Mouse (Mus musculus) left cerebral cortex, adult 11 months (tissue): ENCODE data around the gene Ak9.

Experiments used
- DNase-seq: peaks from one replicate; pipeline ENCODE4 v3.0.0; 2022; ENCODE audit warnings: low spot score

Gene Ak9

DNA sequence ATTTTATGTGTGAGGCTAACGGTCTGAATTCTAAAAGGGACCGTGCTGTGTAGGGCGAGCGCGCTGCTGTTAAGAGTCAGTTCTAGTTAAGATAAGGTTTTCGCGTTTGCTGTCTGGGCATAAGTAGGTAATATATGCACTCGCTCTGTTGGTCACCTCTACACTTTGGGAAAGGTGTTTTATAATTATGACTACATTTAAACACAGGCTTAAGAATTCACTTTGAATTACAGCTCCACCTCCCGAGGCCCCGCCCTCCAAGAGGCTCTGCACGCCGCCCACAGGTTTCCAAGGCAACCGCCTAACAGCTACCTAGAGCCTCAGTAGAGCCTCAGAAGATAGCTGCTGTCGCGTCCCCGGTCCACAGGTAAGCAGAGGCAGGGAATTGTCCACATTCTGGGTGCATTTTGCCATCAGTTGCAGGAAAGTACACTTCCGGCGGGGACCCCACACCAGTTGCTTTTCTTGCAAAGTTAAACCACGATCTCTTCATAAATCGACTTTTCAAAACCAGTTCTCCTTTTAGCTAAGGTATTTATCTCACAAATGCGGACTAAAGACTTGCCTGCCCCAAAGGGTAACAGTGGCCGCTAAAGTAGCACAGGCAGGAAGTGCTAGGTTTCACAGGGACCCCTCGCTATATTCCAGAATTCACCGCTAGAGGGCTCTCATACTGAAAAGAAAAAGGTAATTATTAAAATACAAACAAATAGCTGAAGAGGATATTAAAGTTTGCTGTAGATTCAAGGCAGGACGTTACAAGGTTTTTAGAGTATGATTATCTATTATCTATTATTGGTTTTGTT, at the start of gene Ak9:
Ak9 (plus strand) TSS at position 342 of the 806 bp plus-strand sequence.
- peak; percentile 76 for DNase-seq

DNA sequence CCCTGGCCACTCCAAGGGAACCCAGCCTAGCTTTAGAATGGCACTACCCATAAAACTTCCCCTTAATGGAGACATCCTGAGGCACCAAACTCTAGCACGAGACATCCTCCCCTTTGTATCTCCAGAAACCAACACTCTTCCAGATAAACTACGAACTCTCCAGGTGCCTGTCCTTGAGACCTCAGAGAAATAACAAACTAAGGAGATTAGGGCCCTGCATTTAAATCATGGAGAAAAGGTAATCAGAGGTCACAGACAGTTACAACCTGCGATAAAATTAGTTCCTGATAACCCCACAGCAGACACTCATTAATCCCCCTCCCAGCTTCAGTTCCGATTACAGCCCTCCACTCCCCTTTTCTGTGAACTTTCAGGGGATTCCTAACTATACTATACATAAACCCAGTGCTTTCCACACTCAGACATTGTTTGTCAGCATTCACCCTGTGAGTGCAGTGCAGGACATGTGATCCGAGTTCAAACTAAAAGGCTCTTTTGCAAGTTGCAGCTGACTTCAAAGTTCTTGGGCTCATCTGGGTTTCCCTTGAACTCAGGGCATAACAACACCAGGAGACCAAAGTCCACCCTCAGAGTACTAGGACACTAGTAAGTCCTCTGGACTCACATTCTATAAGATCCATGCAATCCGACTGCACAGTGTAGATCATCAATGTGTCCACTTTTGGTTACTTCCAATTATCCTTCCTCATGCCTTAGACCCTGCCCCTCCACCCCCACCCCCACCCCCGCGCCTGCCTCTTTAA, 43.4 kb upstream of the Ak9 start:
- DNase-seq = no peak

DNA sequence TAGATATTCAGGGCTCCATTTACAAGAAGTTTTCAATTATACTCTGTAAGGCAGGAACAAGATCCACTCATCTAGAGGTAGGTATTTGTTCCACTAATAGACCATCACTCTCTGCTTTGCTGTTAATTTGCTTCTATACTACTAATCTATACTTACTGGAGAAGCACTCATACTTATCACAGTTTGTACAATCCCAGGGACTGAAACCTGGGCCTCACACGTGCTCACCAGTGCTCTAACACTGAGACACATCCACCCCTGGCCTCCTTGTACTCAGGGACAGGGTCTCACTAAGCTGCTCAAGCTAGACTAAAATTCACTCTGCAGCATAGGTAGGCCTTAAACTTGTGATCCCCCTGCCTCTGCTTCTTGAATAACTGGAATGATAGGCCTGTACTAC, 42.6 kb upstream of the Ak9 start:
- DNase-seq = no peak

DNA sequence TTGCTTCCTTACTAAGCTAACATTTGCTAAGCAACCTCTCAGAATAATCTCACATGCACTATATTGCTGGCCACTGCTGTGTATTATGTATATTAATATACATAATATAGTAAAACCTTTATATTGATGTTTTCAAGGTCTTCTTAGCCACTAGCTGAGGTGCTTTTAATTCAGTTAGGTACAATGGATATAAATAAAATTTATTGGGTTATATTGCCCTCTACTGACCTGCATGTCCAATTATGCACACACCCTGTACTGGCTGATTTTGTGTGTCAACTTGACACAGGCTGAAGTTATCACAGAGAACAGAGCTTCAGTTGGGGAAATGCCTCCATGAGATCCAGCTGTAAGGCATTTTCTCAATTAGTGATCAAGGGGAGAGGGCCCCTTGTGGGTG, 41.9 kb upstream of the Ak9 start:
- DNase-seq = no peak

DNA sequence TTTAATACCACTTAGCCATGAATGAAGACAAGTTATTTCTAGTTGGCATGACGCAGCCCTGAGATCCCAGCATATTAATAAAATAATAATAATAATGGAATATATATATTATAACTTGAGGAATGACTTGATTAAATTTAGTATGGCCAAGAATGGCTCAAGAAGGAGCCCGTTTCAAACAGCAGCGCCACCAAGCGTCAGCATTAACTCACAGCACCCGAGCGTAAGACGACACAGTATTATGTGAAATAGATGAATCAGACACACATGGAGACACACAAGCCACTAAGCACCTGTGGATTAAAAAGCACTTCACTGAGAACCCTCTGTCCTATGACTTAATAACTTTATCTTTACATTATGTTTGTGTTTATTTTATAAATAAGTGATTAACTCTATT, 31.9 kb upstream of the Ak9 start:
- no peak for DNase-seq

DNA sequence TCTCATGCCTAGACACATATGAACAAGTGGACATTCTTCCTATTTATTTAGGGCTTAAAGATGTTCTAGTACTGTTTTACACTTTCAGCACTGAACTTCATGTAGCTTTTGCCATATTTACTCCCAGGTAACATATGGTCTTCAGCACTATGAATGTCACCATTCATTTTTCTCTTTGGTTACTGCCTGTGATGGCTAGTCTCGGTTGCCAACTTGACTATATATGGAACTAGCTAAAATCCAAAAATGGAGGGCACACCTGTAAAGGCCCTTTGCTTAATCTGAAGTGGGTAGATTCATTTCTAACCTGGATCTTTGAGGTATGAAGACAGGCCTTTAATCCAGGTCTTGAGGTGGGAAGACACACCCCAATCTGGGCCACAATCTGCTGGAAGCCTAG, 28.9 kb upstream of the Ak9 start:
- DNase-seq = no peak

DNA sequence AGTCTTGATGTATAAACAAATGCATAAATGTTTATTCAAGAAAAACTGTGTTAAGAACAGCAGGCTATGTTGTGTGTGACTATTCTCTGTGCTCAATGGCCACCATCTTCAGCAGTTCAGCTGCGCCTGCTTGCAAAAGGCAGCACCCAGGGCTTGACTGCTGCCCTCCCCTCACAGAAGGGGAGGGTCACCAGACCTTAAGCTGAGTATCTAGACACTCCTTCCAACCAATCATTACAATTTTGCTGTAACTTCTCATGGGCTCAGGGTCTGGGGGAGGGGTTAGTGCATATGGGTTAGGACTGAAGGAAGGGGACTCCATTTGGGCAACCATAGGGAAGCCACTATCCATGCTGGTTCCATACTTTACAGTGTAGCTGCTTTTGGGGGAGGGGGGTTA, 25.0 kb upstream of the Ak9 start:
- DNase-seq = no peak

DNA sequence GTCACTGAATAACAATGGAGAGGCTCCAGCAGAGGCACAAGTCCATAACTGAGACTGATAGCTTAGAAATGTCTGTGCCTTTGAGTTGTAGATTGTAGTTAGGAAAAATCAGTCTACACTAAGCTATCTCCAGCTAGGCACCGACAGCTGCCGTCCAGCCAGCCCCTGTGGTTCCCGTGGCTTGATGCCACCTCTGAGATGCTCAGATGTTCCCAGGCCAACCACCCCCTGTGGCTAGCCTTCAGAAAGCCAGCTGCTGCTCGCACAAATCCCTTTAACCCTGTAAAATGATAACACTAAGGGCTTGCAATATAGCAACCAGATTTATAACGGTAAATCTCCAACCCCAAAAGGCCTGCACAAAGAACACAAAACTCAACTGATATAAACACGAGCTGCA, 23.6 kb upstream of the Ak9 start:
- DNase-seq = no peak

DNA sequence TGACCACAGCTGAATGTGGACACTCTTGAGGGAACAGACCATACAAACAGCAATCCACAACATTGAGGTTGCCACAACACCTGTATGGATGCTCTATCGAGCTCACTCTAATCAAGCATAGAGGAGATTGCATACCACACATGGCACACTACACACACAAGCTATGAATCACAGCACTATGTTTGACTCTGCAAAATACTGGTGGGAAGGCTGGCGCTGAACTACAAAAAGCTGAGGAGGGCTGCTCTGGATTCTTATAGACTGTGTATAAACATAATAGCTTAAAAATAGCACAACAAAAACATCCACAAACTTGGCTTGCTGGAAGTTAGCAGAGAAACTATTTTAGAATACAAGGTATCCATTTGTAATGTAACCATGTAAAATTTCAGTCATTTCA, 23.0 kb upstream of the Ak9 start:
- DNase-seq = no peak

DNA sequence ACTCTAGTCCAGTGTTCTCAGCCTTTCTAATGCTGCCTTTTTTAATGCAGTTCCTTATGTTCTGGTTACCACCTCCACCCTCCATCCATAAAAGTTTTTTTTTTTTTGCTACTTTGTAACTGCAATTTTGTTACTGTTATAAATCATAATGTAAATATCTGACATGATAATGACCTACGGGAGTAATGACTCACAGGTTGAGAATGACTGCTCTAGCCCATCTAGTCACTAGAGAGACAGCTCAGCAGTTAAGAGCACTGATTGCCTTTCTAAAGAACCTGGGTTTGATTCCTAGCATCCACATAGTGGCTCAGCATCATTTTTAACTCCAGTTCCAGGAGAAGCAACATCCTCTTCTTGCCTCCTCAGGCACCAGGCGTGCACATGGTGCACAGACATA, 21.7 kb upstream of the Ak9 start:
- DNase-seq = no peak

DNA sequence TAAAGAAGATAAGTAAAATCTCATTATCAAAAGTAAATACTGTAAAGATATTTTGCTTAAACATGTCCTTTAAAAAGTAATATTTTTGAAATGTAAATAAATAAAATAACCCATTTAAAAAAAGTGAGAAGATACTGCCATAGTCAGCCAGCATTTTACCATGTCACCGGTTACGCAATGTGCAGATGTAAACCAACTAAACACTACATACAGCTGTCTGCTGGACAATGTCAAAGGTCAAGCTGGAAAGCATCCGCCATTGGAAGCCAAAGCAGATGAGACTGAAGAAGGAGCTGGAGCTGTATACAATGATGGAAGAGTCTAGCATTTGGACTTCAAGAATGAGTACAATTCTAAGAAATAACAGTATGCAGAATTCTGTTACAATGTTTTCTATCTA, 16.2 kb upstream of the Ak9 start:
- DNase-seq = no peak

DNA sequence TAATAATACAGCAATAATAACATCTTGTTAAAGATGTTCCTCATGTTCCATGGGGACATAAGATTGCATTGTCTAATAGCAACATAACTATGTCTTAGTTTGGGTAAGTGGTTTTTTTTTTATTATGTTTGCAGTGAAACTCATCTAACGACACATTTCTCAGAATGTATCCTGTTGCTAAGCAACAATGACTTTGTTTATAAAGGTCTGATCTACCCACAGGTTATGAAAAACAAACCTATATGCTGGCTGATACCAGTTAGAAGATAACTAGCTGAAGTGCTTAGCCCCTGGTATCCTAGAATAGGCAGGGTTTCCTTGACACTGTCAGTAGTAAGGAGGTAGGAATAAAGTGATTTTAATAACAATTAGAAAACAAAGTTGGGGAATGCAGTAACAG, 15.7 kb upstream of the Ak9 start:
- no peak for DNase-seq

DNA sequence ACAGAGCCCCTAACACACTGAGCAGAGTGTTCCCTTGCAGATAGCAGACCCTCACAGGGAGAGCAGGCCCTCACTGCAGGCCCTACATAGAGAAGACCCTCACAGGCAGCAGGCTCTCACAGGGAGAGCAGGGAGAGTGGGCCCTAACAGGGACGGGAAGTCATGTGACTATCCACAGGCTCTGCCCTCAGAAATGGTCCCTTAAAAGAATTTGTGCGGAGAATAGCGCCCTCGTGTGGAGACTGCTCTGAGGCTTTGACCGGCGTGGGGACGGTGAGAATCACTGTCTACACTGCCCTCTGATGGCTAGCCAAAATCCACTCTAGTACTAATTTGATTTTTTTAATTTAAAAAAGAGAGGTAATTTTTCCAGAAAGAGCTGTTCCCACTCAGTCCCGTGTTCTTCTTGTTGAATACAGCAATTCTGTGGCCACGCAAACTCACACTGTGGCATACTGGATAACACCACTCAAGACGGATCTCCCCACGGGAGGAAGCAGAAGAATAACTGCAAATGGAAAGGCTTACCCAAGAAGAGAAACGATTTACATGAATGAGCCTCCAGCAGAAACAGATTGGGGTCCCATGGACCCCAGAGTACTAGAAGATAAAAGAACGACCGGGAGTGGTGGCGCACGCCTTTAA, 14.9 kb upstream of the Ak9 start:
- peak; percentile 76 for DNase-seq

DNA sequence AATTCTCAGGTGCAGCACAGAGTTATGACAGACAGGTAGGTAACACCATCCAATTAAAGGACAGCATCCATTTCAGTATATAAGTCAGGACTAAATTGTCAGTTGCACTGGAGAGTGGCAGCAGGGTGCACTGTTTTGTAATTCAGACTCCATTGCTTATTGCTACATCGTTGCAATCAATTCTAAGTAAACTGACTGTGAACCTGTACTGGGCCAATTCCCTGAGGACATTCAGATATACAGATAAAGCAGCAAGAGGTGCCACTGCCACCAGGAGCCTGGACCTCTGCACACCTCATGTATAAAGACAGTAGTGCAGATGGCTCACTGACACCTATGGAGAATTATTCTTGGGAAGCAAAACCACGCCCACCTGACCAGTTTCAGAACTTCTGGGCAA, 12.8 kb upstream of the Ak9 start:
- no peak for DNase-seq

DNA sequence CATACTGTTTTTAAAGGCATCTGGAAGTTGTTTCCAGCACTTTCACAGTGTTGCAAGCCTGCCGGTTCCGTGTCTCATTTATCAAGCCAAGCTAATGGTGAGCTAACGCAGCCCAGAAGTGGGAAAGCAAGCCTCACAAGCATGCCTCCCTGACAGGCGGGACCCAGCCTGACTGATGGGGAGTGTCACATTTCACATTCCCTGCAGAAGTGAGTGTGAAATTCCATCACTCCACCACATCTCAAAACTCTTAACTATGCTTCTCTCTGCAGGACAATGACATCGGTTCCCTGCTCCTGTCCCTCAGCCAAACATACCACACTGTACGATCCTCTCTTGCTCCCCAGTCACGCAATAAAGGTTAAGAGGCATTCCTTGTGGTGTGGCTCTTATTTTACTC, 10.8 kb upstream of the Ak9 start:
- no peak for DNase-seq

DNA sequence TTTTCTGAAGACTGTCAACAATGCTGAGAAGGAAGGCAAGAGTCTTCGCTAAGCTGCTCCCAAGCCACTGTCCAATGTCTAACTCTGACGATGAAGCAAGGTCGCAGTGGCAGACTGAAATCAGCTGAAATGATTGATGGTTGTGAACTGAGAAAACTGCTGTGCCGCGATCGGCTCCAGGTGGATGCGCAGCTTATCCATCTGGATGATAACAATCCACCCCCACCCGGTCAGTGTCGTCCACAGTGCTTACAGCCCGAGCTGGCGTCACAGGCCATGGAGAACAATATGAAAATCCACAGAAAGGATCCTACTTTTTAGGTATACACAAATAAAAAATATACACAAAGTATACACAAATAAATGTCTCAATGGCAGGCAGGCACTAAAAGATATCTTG, 9.0 kb upstream of the Ak9 start:
- no peak for DNase-seq

DNA sequence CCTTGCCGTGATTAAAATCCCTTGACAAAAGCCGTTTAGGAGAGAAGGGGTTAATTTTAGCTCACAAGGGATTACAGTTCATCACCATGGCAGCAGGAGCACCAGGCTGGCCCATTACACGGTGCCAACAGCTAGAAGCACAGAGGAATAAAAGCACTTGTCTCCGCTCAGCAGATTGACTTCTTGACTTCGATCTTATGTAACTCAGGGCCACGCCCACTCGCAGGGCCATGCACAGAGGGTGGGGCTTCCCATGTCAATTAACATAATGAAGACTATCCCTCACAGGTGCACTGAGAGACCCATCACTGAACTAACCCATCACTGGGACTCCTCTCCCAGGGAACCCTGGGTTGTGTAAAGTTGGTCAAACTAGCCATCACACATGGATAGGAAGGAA, 8.6 kb upstream of the Ak9 start:
- DNase-seq = no peak

DNA sequence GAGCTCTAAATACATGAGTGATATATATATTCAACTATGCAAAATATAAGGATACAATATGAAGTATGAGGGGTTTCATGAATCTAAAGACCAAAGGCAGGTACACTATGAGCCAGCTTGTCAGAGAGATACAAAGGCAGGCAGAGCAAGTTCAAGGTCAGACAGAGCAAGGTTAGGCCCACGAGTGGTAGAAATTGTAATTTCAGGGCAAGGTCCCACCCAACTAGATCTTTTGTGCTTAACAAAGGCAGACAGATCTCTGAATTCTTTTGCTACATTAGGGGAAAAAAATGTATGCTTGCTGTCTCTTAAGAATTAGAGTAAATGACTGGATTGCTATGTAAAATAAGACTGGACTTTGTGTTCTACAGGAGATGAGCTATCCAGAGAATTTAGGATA, 3.6 kb upstream of the Ak9 start:
- DNase-seq = no peak

DNA sequence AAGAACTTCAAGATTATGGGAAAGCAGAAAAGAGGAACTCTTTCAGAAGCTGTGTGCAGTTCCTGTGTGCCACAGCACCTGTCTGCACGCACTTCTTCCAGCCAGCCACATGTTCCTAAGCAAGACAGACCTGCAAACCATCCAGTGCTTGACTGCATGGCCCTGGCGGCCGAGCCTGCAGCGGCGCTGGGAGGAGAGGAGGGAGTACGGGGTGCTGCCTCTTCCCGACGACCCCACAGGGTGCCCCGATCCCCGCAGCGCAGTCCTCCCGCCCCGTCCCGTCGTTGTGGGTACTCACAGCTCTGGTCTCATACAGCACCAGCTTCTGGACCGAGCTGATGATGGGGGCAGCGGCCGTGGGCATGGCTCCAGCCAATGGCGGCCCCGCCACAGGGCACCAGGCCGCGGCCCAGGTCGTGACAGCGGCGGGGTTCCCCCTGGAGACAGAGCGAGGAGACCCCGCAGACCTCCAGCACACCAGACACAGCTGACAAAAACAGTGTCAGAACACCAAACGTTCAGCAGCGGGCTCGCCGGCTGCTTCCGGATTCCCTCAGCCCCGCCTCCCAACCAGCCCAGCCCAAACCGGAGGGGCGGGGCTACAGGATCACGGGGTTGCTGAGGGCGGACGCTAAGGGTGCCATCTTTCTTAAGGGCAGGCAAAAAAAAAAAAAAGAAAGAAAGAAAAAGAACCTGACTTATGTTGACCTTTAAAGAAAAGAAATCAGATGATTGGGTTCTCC, 920 bp upstream of the Ak9 start, which contains the start of gene Fig4:
Fig4 (minus strand) TSS at position 572 of the 743 bp plus-strand sequence.
- DNase-seq = peak; percentile 79

DNA sequence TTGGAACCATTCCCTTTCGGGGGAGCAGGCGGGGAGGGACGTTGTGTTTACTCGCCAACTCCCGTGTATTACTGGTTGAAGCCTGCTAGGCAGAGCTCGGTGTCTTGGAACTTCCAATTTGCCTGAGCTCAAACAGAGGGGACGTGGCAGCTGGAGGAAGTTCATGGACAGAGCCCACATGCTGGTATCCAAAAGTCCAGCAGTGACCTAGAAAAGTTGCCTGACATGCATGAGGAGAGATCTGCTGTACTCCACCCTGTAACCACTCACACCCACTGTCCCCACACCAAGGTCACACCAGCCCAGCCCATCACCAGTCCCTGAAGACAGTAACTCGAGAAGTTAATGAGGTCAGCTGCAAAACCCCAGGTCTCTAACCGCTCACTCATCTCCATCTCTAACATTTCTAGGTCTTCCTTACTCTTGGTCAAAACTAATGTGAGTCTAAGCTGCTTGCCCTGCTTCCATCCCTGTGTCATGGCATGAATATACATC, 1.2 kb downstream of the Ak9 start:
- no peak for DNase-seq

DNA sequence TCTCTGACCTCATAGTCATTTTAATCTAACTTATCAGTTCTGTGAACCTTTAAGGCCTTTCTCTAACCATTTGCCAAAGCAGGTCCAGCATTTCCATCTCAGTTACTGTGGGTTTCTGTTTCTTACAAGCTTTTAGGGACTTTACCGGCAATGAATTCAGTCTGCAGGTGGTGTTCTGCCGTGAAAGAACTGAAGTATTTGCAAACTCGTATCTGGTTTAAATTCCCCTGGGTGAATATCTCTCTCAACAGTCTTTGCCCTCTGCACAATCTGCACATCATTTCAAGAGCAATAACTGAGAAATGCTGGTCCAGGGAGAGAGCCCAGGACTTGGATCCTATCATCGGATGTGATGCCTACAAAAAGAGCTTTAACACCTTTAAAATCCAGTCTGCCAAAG, 4.4 kb downstream of the Ak9 start:
- DNase-seq = no peak

DNA sequence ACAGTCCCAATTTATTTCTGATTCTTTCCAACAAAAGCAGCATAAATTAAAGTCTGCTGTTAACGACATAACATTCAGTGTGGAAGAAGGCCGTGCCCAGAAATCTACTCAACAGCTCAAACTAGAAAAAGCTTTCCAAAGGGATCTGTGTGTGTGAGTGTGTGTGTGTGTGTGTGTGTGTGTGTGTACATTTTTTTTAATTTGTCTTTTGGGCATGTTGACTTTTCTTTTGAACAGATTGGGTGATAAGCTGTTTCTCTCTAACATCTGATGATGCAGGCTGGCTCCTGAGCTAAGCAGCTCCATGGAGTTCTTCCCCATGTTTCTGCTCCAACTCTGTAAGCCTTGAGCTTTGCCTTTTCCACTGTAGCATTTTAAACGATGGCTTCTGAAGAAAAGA, 12.1 kb downstream of the Ak9 start:
- no peak for DNase-seq
